Mouse (Mus musculus) testis, adult 2 months (tissue): ENCODE results near the gene Apex2.

ENCODE experiments used
- CTCF ChIP-seq: fragments of 200-500 bp; IDR thresholded peaks from 2 replicates; pipeline ENCODE4 v1.5.1; 2012; ENCODE audit warnings: low read depth, mild to moderate bottlenecking, inconsistent platforms, low read length, moderate library complexity; ENCODE audit not compliant: control insufficient read depth, insufficient read depth, insufficient replicate concordance
- POLR2A ChIP-seq: fragments of 200-500 bp; IDR thresholded peaks from 2 replicates; pipeline ENCODE4 v1.6.1; 2012; ENCODE audit warnings: low read depth, mild to moderate bottlenecking, inconsistent platforms, low read length, moderate library complexity; ENCODE audit not compliant: control insufficient read depth

DNA sequence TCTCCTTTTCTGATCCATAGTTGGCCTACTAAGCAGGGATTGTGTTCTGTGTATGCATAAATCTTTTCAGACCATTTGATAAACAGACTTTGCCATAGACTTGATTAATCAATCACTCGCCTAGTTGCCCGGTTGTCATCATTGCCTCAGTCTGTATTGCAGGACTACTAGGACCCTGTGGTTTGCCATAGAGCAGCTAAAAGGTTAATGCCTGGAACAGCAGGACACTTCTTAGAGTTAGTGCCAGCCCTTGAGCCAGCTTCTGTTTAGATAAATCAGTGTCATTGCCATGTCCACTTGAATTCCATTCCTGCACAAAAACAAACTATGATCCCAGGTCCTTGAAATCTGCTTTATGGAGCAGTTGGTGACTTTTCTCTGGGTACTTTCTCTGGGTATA lies 9.2 kb upstream of the Apex2 start:
- TF ChIP-seq CTCF: no peak
- no peak for TF ChIP-seq POLR2A
